Mouse (Mus musculus) G1E (cell line): ENCODE results near the gene Vmn1r42.

Source experiments
- CTCF ChIP-seq: IDR thresholded peaks from 2 replicates; pipeline ENCODE4 v1.5.1; 2012; ENCODE audit warnings: low read depth, low read length, inconsistent platforms, mixed read lengths
- GATA1 ChIP-seq: IDR thresholded peaks from 2 replicates; pipeline ENCODE4 v1.6.1; 2012; ENCODE audit warnings: borderline replicate concordance, low read length, inconsistent platforms, mixed read lengths

DNA sequence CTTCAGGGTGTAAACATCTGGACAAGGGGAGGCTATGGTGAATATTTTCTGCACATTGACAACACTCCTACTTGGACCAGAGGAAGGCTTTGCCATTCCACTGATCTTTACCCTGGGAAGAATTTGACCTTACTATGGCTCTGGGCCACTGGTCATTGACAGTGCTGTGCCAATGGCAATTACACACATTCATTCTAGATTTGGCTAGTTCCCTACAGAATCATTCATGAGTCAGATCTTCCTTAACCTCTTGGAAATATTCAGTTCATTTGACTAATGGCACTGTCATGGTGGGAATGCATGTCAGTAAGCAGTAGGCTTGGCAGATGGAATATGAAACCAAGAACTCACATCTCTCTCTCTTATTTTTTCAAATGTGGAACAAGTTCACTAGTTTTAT is 4.7 kb upstream of the Vmn1r42 start:
- TF ChIP-seq CTCF (no peak), GATA1 (no peak)
